Mouse (Mus musculus) kidney, postnatal 0 days (tissue): ENCODE measurements around the gene 4930512M02Rik. TPM values are rescaled to one million over a fixed set of nuclear protein-coding genes. Genes with fewer than 3 reads are reported as not detected.

Experiments
- ATAC-seq: fragments of 200-750 bp; cut with Nextera tagmentation; replicated peaks from 2 replicates; pipeline ENCODE4 v1.8.0; 2017; ENCODE audit warnings: low read depth, moderate number of reproducible peaks, moderate TSS enrichment, moderate library complexity; ENCODE audit not compliant: low FRiP score
- DNase-seq: peaks from one replicate; pipeline ENCODE4 v3.0.0-alpha.2; 2016; ENCODE audit warnings: low spot score
- H3K27ac ChIP-seq: fragments of 300-500 bp; sonication (generic); 2 replicates; pipeline ENCODE4 v1.5.1; 2014; ENCODE audit warnings: mild to moderate bottlenecking
- H3K27me3 ChIP-seq: fragments of 300-500 bp; sonication (generic); 2 replicates; pipeline ENCODE4 v1.6.1; 2014; ENCODE audit warnings: low read length, mixed read lengths; ENCODE audit not compliant: insufficient read depth
- H3K36me3 ChIP-seq: fragments of 300-500 bp; sonication (generic); 2 replicates; pipeline ENCODE4 v1.6.1; 2014; ENCODE audit warnings: low read length, mixed read lengths; ENCODE audit not compliant: insufficient read depth
- H3K4me1 ChIP-seq: fragments of 300-500 bp; sonication (generic); replicated peaks from 2 replicates; pipeline ENCODE4 v1.6.1; 2014; ENCODE audit warnings: antibody characterized with exemption, low read length, mixed read lengths; ENCODE audit not compliant: insufficient read depth
- H3K4me2 ChIP-seq: fragments of 300-500 bp; sonication (generic); 2 replicates; pipeline ENCODE4 v1.6.1; 2014; ENCODE audit warnings: mild to moderate bottlenecking, low read length, moderate library complexity, mixed read lengths
- H3K4me3 ChIP-seq: fragments of 300-500 bp; sonication (generic); replicated peaks from 2 replicates; pipeline ENCODE4 v1.5.1; 2014; ENCODE audit warnings: low read depth, low read length
- H3K9ac ChIP-seq: fragments of 300-500 bp; sonication (generic); 2 replicates; pipeline ENCODE4 v1.6.1; 2014; ENCODE audit warnings: low read depth, low read length
- H3K9me3 ChIP-seq: fragments of 300-500 bp; sonication (generic); replicated peaks from 2 replicates; pipeline ENCODE4 v1.6.1; 2016; ENCODE audit warnings: low read length, inconsistent platforms, mixed read lengths
- CTCF ChIP-seq: IDR thresholded peaks from 2 replicates; pipeline ENCODE4 v1.5.1; 2016; ENCODE audit warnings: antibody characterized with exemption, low read depth, mild to moderate bottlenecking, moderate library complexity
- WGBS: fragments of 180-500 bp; shearing (Covaris S2); extraction: QIAGEN DNeasy Blood & Tissue Kit; methylation state at CpG from one replicate; pipeline ENCODE4 v1.1.7; 2014; 5-methylcytosine and 5-hydroxymethylcytosine counted together
- polyA plus RNA-seq: library from polyadenylated mRNA; unstranded; fragments of >200 nt; fragmentation: Nextera tagmentation; extraction: Ambion mirVana; gene quantifications from 2 replicates; pipeline ENCODE4 v1.2.1, GENCODE M21; 2015

The 4930512M02Rik gene
- polyA plus RNA-seq, 1 experiment from 2014 or later, result not detected

DNA sequence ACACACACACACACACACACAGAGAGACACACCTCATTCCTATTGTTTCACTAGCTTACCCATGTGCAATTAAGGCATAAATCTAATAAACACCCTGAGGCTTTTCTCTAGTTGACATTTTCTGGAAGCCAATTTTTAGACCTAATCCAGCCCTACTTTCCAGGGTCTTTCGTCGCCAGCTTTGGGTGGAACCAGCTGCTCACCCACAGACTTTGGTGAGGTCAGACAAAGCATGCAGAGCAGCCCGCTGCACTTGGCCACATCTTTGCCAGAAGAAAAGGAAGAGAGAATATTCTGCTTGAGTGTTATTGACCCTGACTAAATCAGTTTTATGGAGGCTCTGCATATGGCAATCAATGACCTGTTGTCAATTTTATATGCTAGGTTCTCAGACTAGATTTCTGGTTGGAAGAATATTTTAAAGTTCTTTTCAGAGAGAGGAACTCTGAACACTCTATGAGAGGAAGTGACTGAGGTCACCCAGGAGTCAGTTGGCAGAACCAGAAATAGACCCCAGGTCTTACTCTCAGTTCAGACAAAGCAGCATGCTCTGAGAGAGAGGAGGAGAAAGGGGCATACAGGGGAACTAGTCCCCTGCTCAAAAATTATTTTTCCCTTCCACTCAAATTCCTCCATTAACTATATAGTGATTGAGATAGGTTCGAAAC, 39.8 kb upstream of the 4930512M02Rik start:
- Histone ChIP-seq H3K27ac (no peak overlapping the region), H3K4me2 (no peak overlapping the region)
- WGBS, result 82% methylated on average over 4 of the region's 4 CpGs

GRCm38 (mm10) chr11:11660651-11661050, 33.0 kb upstream of the 4930512M02Rik start:
- 86% methylated on average over 4 of the region's 4 CpGs for WGBS
- no peak for ATAC-seq
- no peak overlapping the region for H3K4me2 ChIP-seq
- H3K4me3 ChIP-seq, result no peak overlapping the region
- DNase-seq, result no peak
- no peaks in the 10 kb centered on the region for H3K9me3 ChIP-seq
- H3K4me1 ChIP-seq, result no peaks in the 10 kb centered on the region
- no peak overlapping the region for H3K27ac ChIP-seq
- no peaks in the 10 kb centered on the region for H3K27me3 ChIP-seq
- no peaks in the 10 kb centered on the region for H3K36me3 ChIP-seq
- H3K9ac ChIP-seq, result no peak overlapping the region
- no peak for TF ChIP-seq CTCF

More for the DNA sequence above, 39.8 kb upstream of the 4930512M02Rik start:
- H3K36me3 ChIP-seq, result no peaks in the 10 kb centered on the region
- no peak overlapping the region for H3K9ac ChIP-seq
- no peak for DNase-seq
- no peaks in the 10 kb centered on the region for H3K27me3 ChIP-seq
- no peaks in the 10 kb centered on the region for H3K4me1 ChIP-seq
- no peak overlapping the region for H3K4me3 ChIP-seq
- ATAC-seq, result no peak
- no peak for TF ChIP-seq CTCF
- no peaks in the 10 kb centered on the region for H3K9me3 ChIP-seq

GRCm38 (mm10) chr11:11658834-11659233, 31.2 kb upstream of the 4930512M02Rik start:
- Histone ChIP-seq H3K4me1 (no peaks in the 10 kb centered on the region), H3K9ac (no peak overlapping the region), H3K27me3 (no peaks in the 10 kb centered on the region), H3K4me2 (no peak overlapping the region), H3K36me3 (no peaks in the 10 kb centered on the region), H3K27ac (no peak overlapping the region), H3K4me3 (no peak overlapping the region), H3K9me3 (no peaks in the 10 kb centered on the region)
- no peak for DNase-seq
- ATAC-seq, result no peak
- 74% methylated on average over 4 of the region's 4 CpGs for WGBS
- no peak for TF ChIP-seq CTCF

DNA sequence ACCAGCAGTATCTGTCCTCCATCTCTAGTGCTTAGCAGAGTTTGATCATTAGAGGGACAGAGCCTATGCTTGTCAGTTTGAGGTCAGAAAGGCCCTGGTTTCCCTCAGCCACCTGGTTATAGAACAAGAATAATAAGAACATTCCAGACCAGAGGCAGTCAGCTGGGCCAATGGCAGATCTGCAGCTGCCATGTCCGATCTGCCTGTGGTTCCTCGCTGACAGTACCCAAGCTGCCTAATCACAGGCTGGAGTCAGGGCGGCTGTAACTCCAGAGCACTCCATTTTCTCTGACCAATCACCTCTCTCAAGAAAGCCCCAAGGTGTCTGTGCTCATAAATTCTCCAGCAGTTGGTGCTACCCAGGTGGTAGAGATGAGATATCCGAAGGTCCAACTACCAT, 30.0 kb upstream of the 4930512M02Rik start:
- Histone ChIP-seq H3K4me1 (no peaks in the 10 kb centered on the region), H3K36me3 (no peaks in the 10 kb centered on the region), H3K27me3 (no peaks in the 10 kb centered on the region), H3K4me3 (no peak overlapping the region), H3K4me2 (no peak overlapping the region), H3K9me3 (no peaks in the 10 kb centered on the region), H3K9ac (no peak overlapping the region), H3K27ac (no peak overlapping the region)
- no peak for ATAC-seq
- DNase-seq, result no peak
- 63% methylated on average over 4 of the region's 4 CpGs for WGBS
- no peak for TF ChIP-seq CTCF

DNA sequence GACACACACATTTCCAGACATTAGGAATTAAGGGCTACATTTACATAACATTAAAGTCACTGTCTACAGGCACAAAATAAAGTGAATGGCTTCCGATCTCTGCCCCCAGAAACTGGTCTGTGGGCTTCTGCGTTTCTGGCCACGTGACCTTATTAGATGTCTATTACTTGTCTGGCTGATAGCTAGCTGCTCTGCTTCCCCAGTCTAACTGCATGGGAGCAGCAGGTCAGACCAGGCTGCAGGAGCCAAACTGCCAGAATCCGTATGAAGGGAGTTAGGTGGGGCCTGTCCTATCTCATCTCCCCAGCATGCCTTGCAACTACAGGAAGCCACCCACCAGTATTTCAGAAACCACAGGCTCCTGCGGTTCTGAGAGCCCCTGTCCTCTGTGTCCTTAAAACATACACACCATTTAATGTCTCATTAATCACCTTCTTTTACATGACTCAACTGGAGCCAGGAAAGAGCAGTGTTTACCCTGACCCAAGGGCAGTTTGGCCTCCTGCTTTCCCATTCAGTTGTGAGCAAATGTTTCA, 29.4 kb upstream of the 4930512M02Rik start:
- H3K4me3 ChIP-seq, result no peak overlapping the region
- H3K9me3 ChIP-seq, result no peaks in the 10 kb centered on the region
- ATAC-seq (peak; percentile 46; the same call in 1 of the 2 replicates), DNase-seq (peak; percentile 41)
- 38% methylated on average over 5 of the region's 5 CpGs for WGBS
- no peaks in the 10 kb centered on the region for H3K27me3 ChIP-seq
- H3K4me2 ChIP-seq, result no peak overlapping the region
- H3K4me1 ChIP-seq, result no peaks in the 10 kb centered on the region
- TF ChIP-seq CTCF, result no peak
- H3K9ac ChIP-seq, result no peak overlapping the region
- no peak overlapping the region for H3K27ac ChIP-seq
- H3K36me3 ChIP-seq, result no peaks in the 10 kb centered on the region

- 83% methylated on average over 3 of the region's 3 CpGs for WGBS
- H3K27me3 ChIP-seq, result no peaks in the 10 kb centered on the region
- no peak overlapping the region for H3K27ac ChIP-seq
- no peak for TF ChIP-seq CTCF
- H3K9ac ChIP-seq, result no peak overlapping the region
- H3K9me3 ChIP-seq, result no peaks in the 10 kb centered on the region
- H3K4me1 ChIP-seq, result no peaks in the 10 kb centered on the region
- H3K4me2 ChIP-seq, result no peak overlapping the region
- H3K4me3 ChIP-seq, result no peak overlapping the region
- ATAC-seq (no peak), DNase-seq (no peak)
- no peaks in the 10 kb centered on the region for H3K36me3 ChIP-seq
These were observed 28.8 kb upstream of the 4930512M02Rik start for GRCm38 (mm10) chr11:11656388-11656787.

DNA sequence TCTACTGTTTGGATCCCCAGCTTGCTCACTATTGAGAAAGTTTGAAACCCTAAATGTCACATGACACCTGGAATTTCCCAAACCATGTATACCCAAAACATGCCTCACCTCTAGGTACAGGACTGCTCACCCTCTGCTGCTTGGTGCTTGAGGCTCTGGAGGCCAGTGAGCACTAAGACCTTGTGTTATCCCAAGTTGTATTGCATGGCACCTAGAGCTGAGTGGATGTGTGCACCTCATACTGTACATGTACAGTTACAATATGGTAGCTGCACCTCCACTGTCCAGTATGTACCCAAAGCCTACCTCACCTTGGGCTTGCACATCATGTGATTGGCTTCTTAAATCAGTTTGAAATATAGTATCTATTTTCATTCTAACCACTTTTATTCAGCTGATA, 16.7 kb upstream of the 4930512M02Rik start:
- H3K4me1 ChIP-seq, result no peaks in the 10 kb centered on the region
- no peaks in the 10 kb centered on the region for H3K27me3 ChIP-seq
- no peaks in the 10 kb centered on the region for H3K9me3 ChIP-seq
- no peak overlapping the region for H3K27ac ChIP-seq
- H3K4me3 ChIP-seq, result no peak overlapping the region
- H3K36me3 ChIP-seq, result no peaks in the 10 kb centered on the region
- DNase-seq (no peak), ATAC-seq (no peak)
- no peak overlapping the region for H3K9ac ChIP-seq
- no peak for TF ChIP-seq CTCF
- no peak overlapping the region for H3K4me2 ChIP-seq
